11 mouse cellular contexts compared by ENCODE assay signal in the genomic region with DNA sequence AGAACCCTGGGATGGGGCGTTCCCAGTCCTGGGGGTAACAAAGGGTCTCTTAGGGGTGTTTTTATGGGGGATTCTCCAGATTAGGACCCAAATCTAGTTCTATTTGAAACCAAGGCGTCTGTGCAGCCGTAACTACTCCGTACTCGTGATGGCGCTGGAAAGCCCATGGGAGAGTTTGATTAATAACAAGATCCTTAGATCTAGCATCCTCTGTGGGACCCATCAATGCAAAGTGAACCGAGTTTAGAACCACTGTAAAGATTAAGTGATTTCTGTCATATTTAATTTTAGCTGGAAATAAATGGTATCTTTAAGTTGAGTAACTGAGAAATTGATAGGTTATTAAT. TPM values are rescaled to one million over a fixed set of nuclear protein-coding genes. Genes with fewer than 3 reads are reported as not detected.
A peak's percentile ranks its signal among the peaks of the same experiment; 100 is the strongest.
DNase-seq lines count a peak whose midpoint lies in the region; ATAC-seq and TF ChIP-seq lines count a peak whose summit lies in the region.
"Had no signal": no experiment of that assay in that cellular context is flagged by ENCODE, and none has a peak within 500 bp of the region (broad histone marks: within the 10 kb centered on the region; RNA-seq: fewer than 3 reads in every experiment).

No protein-coding gene starts in this region.

- no peaks in the 10 kb centered on the region for H3K9me3 ChIP-seq in stomach, embryonic 16.5 days (replicated peaks; ENCODE audit: control insufficient read depth, low read length)
- no peaks in the 10 kb centered on the region for H3K9me3 ChIP-seq in stomach, postnatal 0 days (ENCODE audit: control insufficient read depth, low read length)
- H3K9me3 ChIP-seq in limb, embryonic 13.5 days = no peaks in the 10 kb centered on the region
- no peaks in the 10 kb centered on the region for H3K9me3 ChIP-seq in neural tube, embryonic 15.5 days (replicated peaks)
- H3K9me3 ChIP-seq: G1E had no signal

- H3K4me2 ChIP-seq in stomach, embryonic 16.5 days (ENCODE audit: low read depth, low read length) = 0 out of 2 replicates have a peak overlapping the region, but pooled peaks have one; percentile 54
- H3K4me2 ChIP-seq in stomach, postnatal 0 days (replicated peaks; ENCODE audit: low read depth) = no peak overlapping the region
- peak overlapping the region; percentile 60 for H3K4me2 ChIP-seq in limb, embryonic 13.5 days (replicated peaks)
- peak overlapping the region; percentile 62 for H3K4me2 ChIP-seq in neural tube, embryonic 15.5 days

- no peak overlapping the region for H3K27ac ChIP-seq in stomach, embryonic 16.5 days (ENCODE audit: low read length)
- H3K27ac ChIP-seq in stomach, postnatal 0 days (replicated peaks) = no peak overlapping the region
- H3K27ac ChIP-seq in limb, embryonic 13.5 days = no peak overlapping the region
- H3K27ac ChIP-seq in neural tube, embryonic 15.5 days (replicated peaks) = no peak overlapping the region

- WGBS in stomach, embryonic 16.5 days = 74% methylated on average over 7 of the region's 7 CpGs
- WGBS in stomach, postnatal 0 days = 79% methylated on average over 7 of the region's 7 CpGs
- 73% methylated on average over 7 of the region's 7 CpGs for WGBS in limb, embryonic 13.5 days
- WGBS in neural tube, embryonic 15.5 days = 59% methylated on average over 7 of the region's 7 CpGs

- no peaks in the 10 kb centered on the region for H3K4me1 ChIP-seq in stomach, embryonic 16.5 days (ENCODE audit: control insufficient read depth, insufficient read depth, low read length)
- no peaks in the 10 kb centered on the region for H3K4me1 ChIP-seq in stomach, postnatal 0 days (replicated peaks; ENCODE audit: control insufficient read depth, insufficient read depth)
- H3K4me1 ChIP-seq in limb, embryonic 13.5 days = no peaks in the 10 kb centered on the region
- H3K4me1 ChIP-seq in neural tube, embryonic 15.5 days = 0 out of 2 replicates have a peak, but pooled peaks cover 5% of the 10 kb centered on the region

- no peak overlapping the region for H3K4me3 ChIP-seq in stomach, embryonic 16.5 days (replicated peaks; ENCODE audit: low read length)
- H3K4me3 ChIP-seq in stomach, postnatal 0 days (ENCODE audit: low read depth, low read length) = no peak overlapping the region
- H3K4me3 ChIP-seq in limb, embryonic 13.5 days = no peak overlapping the region
- no peak overlapping the region for H3K4me3 ChIP-seq in neural tube, embryonic 15.5 days (replicated peaks)

- no peak overlapping the region for H3K9ac ChIP-seq in stomach, embryonic 16.5 days (ENCODE audit: low read length)
- H3K9ac ChIP-seq in stomach, postnatal 0 days (ENCODE audit: low read length) = no peak overlapping the region
- no peak overlapping the region for H3K9ac ChIP-seq in limb, embryonic 13.5 days
- peak overlapping the region; percentile 47; the same call in 1 of the 2 replicates for H3K9ac ChIP-seq in neural tube, embryonic 15.5 days (replicated peaks)

- no peak for TF ChIP-seq EP300 in stomach, postnatal 0 days (optimal IDR thresholded peaks at IDR 0.05)

- no peaks in the 10 kb centered on the region for H3K27me3 ChIP-seq in stomach, embryonic 16.5 days (ENCODE audit: control insufficient read depth, insufficient read depth, low read length)
- no peaks in the 10 kb centered on the region for H3K27me3 ChIP-seq in stomach, postnatal 0 days (ENCODE audit: control insufficient read depth, insufficient read depth, low read length)
- no peaks in the 10 kb centered on the region for H3K27me3 ChIP-seq in limb, embryonic 13.5 days
- no peaks in the 10 kb centered on the region for H3K27me3 ChIP-seq in neural tube, embryonic 15.5 days (replicated peaks)

- TF ChIP-seq CTCF in stomach, postnatal 0 days (IDR thresholded peaks at IDR 0.05; ENCODE audit: low read depth) = no peak

- intact Hi-C loops in heart, postnatal 10 days (cut with DNase I) = loop anchor here (1.0 to 10.0 kb wide), 3 partner anchors 206 to 706 kb away; no protein-coding TSS in a partner anchor

- ATAC-seq in stomach, embryonic 16.5 days (ENCODE audit: insufficient read depth, low FRiP score) = no peak
- ATAC-seq in stomach, postnatal 0 days (ENCODE audit: low FRiP score, low TSS enrichment) = no peak
- ATAC-seq in limb, embryonic 13.5 days (ENCODE audit: low FRiP score, low read depth) = no peak
- no peak; the same call in 1 of the 2 replicates for ATAC-seq in neural tube, embryonic 15.5 days (ENCODE audit: low FRiP score)
- ATAC-seq in monocyte, adult 5-6 weeks (replicated peaks; ENCODE audit: insufficient number of reproducible peaks, low FRiP score, low TSS enrichment, poor library complexity, severe bottlenecking) = no peak

- DNase-seq in heart, adult 11 months = peak; percentile 50
- no peak for DNase-seq in heart, postnatal 10 days
- no peak for DNase-seq in stomach, postnatal 0 days (ENCODE audit: low spot score)
- DNase-seq in thymus, postnatal 14 days = no peak

- H3K36me3 ChIP-seq in stomach, embryonic 16.5 days (ENCODE audit: control insufficient read depth, insufficient read depth, low read length) = no peaks in the 10 kb centered on the region
- H3K36me3 ChIP-seq in stomach, postnatal 0 days (ENCODE audit: control insufficient read depth, insufficient read depth, low read length) = no peaks in the 10 kb centered on the region
- H3K36me3 ChIP-seq in limb, embryonic 13.5 days = no peaks in the 10 kb centered on the region
- no peaks in the 10 kb centered on the region for H3K36me3 ChIP-seq in neural tube, embryonic 15.5 days
- H3K36me3 ChIP-seq: G1E had no signal

RNA-seq across cellular contexts. Expression of gene 4930579F01Rik, which starts 5.1 kb away (rescaled TPM):
- not detected for total RNA-seq in heart, postnatal 10 days (2021)
- 0.13 and 0.32 TPM in 2 replicates for polyA plus RNA-seq in stomach, embryonic 16.5 days (2015; fragmentation: Nextera tagmentation; extraction: Ambion mirVana)
- 0.11 and 0.22 TPM in 2 replicates for polyA plus RNA-seq in stomach, postnatal 0 days (2015; fragmentation: Nextera tagmentation; extraction: Ambion mirVana)
- 0.13 TPM in 1 of 2 replicates, not detected in the other for polyA plus RNA-seq in limb, embryonic 13.5 days (2015; fragmentation: Nextera tagmentation; extraction: Ambion mirVana)
- polyA plus RNA-seq in neural tube, embryonic 15.5 days (2015; fragmentation: Nextera tagmentation; extraction: Ambion mirVana) = not detected in 2 replicates
- not detected in 3 replicates for total RNA-seq in monocyte, adult 5-6 weeks (2017)
- total RNA-seq: G1E; hematopoietic stem cell, adult 5-6 weeks; left cerebral cortex, postnatal 36 days had no signal
- polyA plus RNA-seq: G1E had no signal

RNA-seq across cellular contexts. Expression of gene Adh7, which starts 18.9 kb away (rescaled TPM):
- under 1 TPM in 1 of 2 experiments, not detected in 1; 0.10 TPM for total RNA-seq in heart, postnatal 10 days (2021)
- polyA plus RNA-seq in stomach, embryonic 16.5 days (2015; fragmentation: Nextera tagmentation; extraction: Ambion mirVana) = 0.79 and 1.6 TPM in 2 replicates
- polyA plus RNA-seq in stomach, postnatal 0 days (2015; fragmentation: Nextera tagmentation; extraction: Ambion mirVana) = 31.3 and 43.4 TPM in 2 replicates
- 0.32 and 1.1 TPM in 2 replicates for polyA plus RNA-seq in limb, embryonic 13.5 days (2015; fragmentation: Nextera tagmentation; extraction: Ambion mirVana)
- 0.44 and 0.66 TPM in 2 replicates for polyA plus RNA-seq in neural tube, embryonic 15.5 days (2015; fragmentation: Nextera tagmentation; extraction: Ambion mirVana)
- total RNA-seq in monocyte, adult 5-6 weeks (2017) = not detected in 3 replicates
- total RNA-seq: hematopoietic stem cell, adult 5-6 weeks had no signal
- polyA plus RNA-seq: G1E had no signal

RNA-seq across cellular contexts. Expression of gene Mttp, which starts 53.9 kb away (rescaled TPM):
- total RNA-seq in heart, postnatal 10 days (2021) = 1 to 10 TPM; 8.4 to 9.0 TPM
- 56.2 and 63.7 TPM in 2 replicates for polyA plus RNA-seq in stomach, embryonic 16.5 days (2015; fragmentation: Nextera tagmentation; extraction: Ambion mirVana)
- 14.1 TPM in 2 replicates for polyA plus RNA-seq in stomach, postnatal 0 days (2015; fragmentation: Nextera tagmentation; extraction: Ambion mirVana)
- 9.0 and 9.2 TPM in 2 replicates for polyA plus RNA-seq in limb, embryonic 13.5 days (2015; fragmentation: Nextera tagmentation; extraction: Ambion mirVana)
- polyA plus RNA-seq in neural tube, embryonic 15.5 days (2015; fragmentation: Nextera tagmentation; extraction: Ambion mirVana) = 8.5 and 9.4 TPM in 2 replicates
- 0.75 to 2.5 TPM (median 1.8 TPM) in 3 replicates for total RNA-seq in monocyte, adult 5-6 weeks (2017)

RNA-seq across cellular contexts. Expression of gene Trmt10a, which starts 55.4 kb away (rescaled TPM):
- total RNA-seq in heart, postnatal 10 days (2021) = 1 to 10 TPM; 3.2 to 4.3 TPM
- 8.0 and 9.2 TPM in 2 replicates for polyA plus RNA-seq in stomach, embryonic 16.5 days (2015; fragmentation: Nextera tagmentation; extraction: Ambion mirVana)
- 4.5 and 5.3 TPM in 2 replicates for polyA plus RNA-seq in stomach, postnatal 0 days (2015; fragmentation: Nextera tagmentation; extraction: Ambion mirVana)
- 11.1 and 11.2 TPM in 2 replicates for polyA plus RNA-seq in limb, embryonic 13.5 days (2015; fragmentation: Nextera tagmentation; extraction: Ambion mirVana)
- 8.4 and 9.4 TPM in 2 replicates for polyA plus RNA-seq in neural tube, embryonic 15.5 days (2015; fragmentation: Nextera tagmentation; extraction: Ambion mirVana)
- 4.0 to 6.2 TPM (median 4.1 TPM) in 3 replicates for total RNA-seq in monocyte, adult 5-6 weeks (2017)

Comparison
In these comparisons a context has a peak if more than half of its experiments do, and no peak if none do; other contexts are left out.
1. RNA of gene Adh7, which starts 18.9 kb away (polyA plus RNA-seq): 31.3 to 43.4 TPM in stomach, postnatal 0 days; 0.79 to 1.6 TPM in stomach, embryonic 16.5 days, 0.44 to 0.66 TPM in neural tube, embryonic 15.5 days and 0.32 to 1.1 TPM in limb, embryonic 13.5 days; every median in the first group is over 10 times any median in the second.